Mouse (Mus musculus) kidney, postnatal 25 days (tissue): ENCODE data around the gene Gm44596.

Experiments
- DNase-seq, 2 experiments: peaks; one replicate each; pipeline ENCODE4 v3.0.0; 2021; ENCODE audit warnings: mixed read lengths in 2 of 2

Gm44596 gene

DNA sequence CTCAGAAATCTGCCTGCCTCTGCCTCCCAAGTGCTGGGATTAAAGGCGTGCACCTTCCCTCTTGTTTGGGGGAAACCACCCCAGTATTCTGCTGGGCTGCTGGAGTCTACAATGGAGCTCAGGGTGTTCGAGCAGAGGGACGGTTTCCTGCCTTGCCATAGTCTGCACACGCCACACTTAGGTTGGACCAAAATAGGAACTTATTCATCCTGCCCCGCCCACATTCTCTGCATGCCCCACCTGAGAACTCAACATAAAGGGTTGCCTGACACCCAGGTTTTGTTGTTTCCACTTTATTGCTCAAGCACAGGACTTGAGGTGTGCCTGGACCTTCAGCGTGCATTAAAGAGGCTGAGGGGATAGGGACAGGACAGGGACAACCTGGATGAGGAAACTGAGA lies 54.5 kb downstream of the Gm44596 start:
- DNase-seq, result no peak

DNA sequence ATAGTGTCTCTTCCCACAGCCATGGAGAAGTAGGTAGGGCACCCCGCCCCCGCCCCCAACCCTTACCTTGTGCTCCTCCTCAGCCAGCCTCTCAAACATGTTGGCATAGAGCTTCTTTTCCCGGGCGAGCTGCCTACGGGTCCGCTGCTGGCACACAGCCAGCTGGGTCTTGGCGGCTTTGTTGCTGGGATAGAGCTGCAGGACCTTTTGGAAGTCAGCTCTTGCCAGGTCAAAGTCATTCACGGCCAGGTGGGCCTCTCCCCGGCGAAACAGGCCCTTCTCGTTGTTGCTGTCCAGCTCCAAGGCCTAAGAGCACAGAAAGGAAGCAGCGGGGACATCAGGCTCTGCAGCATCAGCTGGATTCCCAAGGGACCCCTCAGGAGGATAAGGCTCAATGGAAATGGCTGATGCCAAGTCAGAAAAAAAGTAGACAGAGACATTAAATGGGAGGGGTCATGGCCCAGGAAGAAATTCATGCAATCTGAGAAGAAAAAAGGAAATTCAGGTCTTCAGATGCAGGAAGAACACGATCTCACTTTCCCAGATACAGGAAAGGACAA lies 57.1 kb downstream of the Gm44596 start:
- no peak for DNase-seq

DNA sequence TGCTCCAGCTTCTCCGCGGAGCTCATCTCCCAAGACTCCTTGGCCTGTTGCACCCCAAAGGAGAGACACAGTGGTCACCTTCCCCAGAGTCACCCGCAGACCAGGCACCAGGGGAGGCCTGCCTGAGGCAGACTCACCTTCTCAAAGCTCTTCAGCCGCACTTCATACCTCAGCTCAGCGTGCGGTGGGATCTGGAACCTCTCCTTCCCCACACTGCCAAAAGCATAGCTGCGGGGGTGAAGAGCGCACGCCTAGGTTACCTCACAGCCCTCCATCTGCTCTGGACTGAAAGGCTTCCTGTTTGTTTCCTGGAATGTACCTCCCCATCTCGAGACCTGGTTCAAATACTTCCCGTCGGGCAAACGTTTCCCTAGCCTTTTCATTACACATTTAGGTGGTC lies 58.3 kb downstream of the Gm44596 start:
- DNase-seq, result no peak

DNA sequence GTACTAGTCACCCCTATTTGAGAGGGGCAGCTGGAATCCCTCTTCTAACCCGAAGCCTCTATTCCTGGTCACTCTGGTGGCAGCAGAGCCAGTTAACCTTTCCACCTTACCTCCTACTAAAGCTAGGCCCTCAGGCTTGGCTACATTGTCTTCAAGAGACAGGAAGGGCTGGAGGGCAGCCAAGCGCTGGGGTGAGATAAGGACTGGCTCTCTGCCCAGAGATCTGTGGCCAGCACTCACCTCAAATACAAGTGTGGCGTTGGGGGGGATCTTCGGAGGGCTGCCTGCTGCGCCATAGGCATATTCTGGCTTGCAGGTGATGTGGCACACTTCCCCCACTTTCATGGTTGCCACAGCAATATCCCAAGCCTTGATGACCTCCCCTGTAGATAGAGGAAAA lies 60.2 kb downstream of the Gm44596 start:
- DNase-seq, result peak; percentile 90 to 92

DNA sequence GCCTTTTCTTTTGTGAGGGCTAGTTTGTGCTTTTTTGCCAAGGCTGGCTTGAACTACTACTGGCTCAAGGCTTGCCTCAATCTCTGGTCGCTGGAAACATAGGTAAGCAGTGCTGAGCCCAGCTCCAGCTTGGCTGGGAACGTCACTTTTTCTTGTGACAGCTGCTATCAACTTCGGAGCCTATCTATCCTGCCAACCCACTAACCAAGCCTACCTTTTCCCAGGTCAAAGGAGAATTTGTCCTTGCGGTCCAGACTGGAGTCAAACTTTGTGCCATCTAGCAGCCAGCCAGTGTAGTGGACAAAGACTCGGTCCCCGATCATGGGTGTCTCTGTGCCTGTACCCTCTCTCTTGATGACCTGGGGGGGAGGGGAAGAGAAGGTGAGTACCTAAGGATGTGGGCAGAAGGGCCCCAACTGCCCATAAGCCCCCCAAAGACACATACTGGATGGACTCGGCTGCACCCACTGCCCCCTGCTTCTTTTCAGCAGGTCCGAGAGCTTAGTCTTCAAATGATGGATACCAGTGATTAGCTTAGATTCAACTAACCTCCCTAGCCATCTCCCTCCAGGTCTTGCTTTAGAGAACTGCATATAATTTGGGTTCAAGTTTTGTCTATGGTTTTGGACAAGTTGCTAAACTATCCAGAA lies 61.2 kb downstream of the Gm44596 start:
- no peak for DNase-seq

DNA sequence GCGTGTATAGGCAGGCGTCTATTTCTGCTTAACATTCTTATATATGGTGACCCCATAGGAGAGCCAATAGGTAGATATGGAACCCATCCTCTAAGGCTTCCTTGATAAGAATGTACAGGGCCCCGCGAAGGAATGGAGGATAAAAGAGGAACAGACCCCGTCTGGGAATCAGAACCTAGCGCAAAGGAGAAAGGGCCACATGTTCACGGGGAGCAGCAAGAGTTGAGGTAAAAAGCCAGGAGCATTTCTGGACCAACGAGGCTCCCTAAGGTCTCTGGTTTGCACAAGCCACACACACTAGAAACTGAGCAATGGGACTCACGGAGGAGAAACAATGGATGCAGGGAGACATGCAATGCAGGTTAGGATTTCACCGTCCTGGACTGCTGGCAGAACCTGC lies 62.0 kb downstream of the Gm44596 start:
- no peak for DNase-seq

DNA sequence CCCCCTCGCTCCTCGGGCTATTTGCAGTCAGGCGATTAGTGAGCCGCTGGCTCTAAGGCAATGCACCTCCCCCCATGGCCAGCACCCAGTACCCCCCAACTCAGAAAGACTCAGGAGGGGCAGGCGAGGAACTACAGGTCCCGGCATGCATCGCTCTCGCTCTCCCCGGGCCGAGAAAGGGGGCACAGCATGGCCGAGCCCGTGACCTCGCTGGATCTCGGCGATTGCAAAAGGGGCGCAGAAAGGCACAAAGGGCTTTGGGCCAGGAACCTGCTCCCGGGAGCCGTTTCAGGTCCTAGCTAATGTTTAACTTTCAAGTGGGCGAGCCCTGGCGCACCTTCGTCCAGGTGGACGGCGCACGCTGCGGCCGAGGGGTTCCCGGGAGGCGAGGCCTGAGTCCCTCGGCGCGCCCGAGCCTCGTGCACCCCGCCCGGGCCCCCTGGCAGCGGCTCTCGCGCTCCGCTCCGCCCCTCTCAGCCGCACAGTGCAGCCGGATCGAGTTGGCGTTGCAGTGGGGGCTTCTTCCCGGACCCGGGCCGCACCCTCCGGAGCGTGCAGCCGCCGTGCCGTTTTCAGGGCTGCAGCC lies 62.5 kb downstream of the Gm44596 start:
- peak; percentile 84 to 94 for DNase-seq

DNA sequence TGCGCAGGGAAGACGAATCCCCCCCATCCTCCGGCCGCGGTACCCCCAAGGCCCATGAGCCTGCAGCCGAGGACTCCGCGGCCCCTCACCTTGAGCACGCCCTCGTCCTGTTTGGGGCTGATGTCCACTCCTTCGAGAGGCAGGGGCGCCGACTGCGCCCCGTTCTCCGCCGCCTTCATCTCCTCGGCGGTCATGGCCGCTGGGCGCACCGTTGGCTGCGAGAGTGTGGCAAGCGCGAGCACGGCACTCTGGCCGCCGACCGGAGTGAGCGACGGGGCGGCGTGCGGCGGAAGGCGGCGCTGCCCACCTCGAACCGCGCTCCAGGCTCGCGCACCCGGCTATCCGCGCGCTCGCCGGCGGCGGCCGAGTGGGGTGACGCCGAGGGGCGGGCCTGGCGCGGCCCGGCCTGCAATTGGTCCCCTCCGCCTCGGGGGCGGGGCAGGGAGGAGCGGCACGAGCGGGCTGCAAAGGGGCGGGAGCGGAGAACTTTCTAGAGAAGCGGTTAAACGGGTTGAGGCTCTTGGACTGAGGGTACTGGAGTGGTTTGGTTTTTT lies 63.1 kb downstream of the Gm44596 start, which contains the start of gene Fkbp4:
Gene Fkbp4 (minus strand): TSS at position 361 of the 554 bp plus-strand sequence.
- peak; percentile 92 to 97 for DNase-seq

DNA sequence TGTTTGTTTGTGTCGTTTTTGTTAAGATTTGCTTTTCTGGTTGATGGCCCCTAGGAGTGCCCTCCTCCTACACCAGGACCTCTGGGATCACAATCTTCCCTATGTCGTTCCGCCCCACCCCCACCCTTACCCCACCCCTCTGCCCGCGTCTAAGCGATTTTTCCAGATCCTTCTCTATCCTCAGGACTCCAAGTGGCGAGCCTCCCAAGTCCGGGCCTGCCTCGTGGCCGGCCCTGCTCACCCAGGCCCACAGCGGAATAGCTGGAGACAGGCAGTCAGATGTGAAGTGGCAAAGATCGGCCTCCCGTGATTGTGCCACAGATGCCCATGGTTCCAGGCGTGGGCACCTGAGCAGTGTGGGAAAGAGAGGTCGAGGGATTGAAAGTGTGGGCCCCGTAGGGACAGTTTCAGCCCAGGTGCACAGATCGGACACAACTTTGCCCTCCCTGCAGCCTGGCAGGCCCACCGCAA lies 63.6 kb downstream of the Gm44596 start:
- DNase-seq, result peak in 1 of 2 experiments; percentile 57

DNA sequence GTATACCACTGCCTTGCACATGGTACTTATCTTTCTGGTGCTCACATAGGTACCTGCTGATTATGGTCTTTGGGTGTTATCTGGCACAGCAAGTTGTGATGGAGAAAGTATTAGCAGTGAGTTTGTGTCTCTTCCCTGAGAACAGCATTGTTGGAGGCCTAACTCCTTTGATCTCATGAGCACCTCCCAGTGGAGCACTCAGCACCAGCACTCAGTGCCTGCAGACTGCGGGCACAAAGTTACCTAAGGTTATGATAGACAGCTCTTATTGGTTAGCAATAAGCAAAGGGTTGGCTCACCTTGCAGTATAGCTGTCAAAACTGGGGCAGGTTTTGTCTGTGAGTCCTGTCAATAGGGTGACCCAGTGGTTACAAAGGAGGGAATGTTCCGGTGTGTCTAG lies 64.9 kb downstream of the Gm44596 start:
- DNase-seq, result no peak

DNA sequence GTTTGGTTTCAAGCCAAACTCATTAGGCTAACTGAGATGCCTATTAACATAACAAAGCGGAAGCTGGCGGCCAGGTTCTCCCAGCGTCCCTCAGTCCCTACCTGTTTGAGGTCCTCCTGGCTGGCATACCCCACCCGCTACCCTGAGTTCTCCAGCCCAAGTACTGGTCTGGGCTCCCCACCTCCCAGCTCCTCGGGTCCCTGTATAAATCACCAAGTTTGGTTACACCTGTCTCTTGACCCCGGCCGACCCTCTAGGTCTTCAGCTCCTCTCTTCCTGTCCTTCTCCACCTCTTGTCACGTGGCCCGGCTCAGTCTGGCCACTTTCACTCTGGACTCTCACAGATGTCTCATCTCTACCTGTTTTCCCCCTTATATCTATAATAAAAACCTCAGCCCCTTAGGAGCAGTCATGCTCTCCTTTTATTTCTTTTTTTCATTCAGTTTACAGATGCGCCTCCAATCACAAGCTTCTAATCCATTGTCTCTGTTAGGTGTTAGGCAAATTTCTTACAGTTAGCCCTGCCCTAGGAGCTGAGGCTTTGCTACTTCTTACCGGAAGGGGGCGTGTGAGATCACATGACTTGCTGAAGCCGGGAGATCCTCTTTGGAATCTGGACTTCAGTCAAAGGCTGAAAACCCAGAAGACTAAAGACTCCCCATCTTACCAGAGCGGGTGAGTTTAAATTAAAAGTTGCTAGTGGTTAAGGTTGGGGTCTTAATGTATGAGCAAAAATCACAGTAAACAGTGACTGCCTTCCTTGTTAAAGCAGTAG lies 70.6 kb downstream of the Gm44596 start:
- peak; percentile 80 to 88 for DNase-seq

DNA sequence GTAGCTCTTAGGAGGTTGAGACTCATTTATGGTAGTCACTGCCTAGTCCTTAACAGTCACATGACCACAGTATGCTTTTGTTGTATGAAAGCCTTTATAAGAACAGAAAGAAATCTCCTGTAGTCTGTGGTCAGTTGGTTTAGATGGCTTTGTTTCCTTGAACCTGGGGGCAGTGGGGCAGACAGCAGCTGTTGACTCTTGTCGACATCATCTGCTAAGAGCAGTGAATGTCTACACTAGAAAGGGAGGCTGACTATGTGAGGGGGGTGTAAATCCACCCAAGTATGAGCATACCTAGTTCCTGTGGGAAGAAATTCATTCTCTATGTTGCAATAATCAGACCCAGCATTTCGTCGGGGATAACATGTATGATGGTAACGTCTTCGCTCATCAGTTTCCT lies 71.8 kb downstream of the Gm44596 start:
- DNase-seq, result no peak

DNA sequence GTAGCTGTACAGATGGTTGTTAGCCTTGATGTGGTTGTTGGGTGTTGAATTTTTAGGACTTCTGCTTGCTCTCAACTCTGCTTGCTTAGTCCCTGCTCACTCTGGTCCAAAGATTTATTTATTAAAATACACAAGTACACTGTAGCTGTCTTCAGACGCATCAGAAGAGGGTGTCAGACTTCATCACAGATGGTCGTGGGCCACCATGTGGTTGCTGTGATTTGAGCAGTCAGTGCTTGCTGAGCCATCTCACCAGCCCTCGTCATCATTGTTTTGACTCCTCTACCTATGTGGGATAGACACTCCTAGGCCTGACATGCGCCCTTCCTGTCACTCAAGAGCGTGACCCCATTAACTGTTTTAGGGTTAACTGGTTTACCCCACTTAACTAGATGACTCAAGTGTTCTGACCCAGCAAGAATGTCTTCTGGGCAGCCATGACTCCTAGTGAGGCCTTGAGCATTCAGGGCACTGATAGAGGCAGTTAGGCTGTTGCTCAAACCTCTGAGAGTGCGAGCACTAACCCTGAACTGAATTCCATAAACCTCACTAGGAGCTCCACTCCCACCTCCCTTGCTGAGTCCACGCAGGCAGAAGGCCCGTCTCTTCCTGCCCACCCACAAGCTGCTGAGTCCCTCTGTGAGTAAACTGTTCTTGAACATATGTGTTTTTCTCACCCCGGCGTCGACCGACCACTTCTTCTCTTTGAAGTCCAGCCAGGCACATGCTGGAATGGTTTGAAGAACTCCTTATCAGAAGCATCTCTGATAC lies 80.7 kb downstream of the Gm44596 start:
- DNase-seq, result no peak
